Mouse (Mus musculus) layer of hippocampus, adult 8-10 months (tissue): Measurements from ENCODE around the gene Col6a4. TPM values are rescaled to one million over a fixed set of nuclear protein-coding genes. Genes with fewer than 3 reads are reported as not detected.

Source experiments
- DNase-seq, 2 experiments: peaks; one replicate each; pipeline ENCODE4 v3.0.0; 2022; ENCODE audit warnings: low spot score in 2 of 2
- total RNA-seq, 4 experiments: library from RNA; stranded (reverse); gene quantifications; 2 replicates each; pipeline ENCODE4 v1.2.4; 2022

Gene Col6a4
- total RNA-seq: 1 to 10 TPM in 3 of 4 experiments, under 1 TPM in 1; 0.68 to 3.9 (median 2.3) TPM

DNA sequence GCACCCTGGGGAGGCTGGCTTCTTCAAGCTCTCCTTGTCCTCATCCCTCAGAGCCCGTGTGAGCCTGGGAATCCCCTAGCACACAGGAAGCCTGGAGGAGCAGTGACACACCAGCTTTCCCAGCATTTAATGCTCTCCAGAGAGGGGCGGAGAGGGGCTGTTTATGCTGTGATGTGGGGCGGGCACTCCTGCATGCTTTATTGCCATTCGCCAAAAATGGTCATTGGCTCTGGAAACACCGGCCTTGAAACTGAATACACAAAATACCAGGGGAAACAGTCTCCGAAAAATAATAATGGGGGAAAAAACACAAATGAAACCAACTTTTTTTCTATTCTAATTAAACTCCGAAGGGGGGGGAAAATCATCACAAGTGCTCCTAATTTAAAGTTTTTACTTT, at the start of gene Col6a4:
Col6a4 (minus strand) TSS at position 101 of the 400 bp plus-strand sequence.
- DNase-seq: no peak

DNA sequence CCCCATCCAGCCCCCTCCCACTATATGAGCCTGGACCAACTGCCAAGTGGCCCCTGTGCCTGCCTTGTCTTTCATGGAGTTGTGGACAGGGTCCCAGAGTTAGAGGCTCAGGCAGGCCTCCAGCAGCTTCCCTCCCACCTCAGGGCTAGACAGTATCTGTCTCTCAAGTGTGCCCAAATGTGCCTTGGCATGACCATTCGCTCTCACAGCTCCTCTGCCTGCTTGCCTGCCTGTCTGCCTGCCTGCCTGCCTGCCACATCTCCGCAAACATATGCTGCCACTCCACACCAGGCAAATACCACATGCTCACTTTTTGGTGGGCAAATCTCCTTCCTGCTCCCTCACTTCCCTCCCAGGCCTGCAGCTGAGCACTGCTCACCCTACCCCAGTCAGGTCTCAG, 49.0 kb upstream of the Col6a4 start:
- no peak for DNase-seq

DNA sequence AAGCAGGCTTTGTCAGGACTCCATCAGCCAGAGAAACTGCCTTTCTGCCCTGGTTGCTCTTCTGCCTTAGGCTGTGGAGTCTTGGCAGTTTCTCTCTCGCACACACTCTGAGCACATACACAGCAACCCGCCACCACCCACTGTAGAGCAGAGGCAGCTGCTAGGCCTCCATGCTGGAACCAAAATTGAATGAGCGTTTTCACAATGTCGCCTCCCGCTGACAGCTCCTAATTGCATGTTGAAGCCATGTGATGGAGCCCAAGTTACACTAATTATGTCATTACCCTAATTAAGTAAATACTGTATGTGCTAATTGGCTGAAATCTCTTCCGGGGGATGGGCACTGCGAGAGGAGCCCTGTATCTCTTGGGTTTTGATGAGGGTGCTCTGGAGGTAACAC, 47.6 kb upstream of the Col6a4 start:
- DNase-seq: no peak

DNA sequence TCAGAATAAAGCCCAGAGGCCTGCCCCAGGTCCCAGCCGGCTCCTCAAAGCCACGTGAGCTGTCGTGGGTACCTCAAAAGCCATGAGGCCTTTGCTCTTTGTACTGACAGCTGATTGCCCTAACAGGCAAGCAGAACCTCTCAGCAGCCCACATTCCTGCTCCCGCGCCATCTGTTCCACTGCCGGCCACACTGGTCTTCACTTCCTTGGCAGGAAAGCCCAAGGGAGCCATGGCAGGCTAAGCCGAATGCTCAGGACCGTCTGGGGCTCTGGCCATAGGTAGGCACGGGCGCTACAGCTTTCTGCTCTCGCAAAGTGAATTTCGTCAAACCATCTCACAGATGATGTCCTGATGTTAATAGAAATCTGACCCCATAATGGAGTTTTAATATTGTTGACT, 45.4 kb upstream of the Col6a4 start:
- no peak for DNase-seq

DNA sequence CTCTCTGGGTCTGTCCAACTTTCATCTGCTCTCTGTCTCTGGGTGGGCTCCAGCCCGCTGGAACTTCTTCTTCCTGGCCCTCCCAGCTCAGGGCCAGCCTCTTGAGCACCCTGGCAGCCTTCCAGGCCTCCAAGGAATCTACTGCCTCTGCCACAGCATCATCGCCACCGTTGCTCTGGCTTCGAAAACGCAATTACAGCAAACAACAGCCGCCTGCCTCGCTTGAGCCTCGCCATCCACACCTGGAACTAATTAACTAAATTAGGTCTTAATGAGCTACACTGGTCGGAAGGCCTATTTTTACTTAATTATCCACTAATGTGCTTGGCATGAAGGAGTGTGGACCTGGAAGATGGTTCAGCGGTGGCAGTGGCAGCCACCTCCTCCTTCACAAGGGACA, 43.2 kb upstream of the Col6a4 start:
- no peak for DNase-seq

DNA sequence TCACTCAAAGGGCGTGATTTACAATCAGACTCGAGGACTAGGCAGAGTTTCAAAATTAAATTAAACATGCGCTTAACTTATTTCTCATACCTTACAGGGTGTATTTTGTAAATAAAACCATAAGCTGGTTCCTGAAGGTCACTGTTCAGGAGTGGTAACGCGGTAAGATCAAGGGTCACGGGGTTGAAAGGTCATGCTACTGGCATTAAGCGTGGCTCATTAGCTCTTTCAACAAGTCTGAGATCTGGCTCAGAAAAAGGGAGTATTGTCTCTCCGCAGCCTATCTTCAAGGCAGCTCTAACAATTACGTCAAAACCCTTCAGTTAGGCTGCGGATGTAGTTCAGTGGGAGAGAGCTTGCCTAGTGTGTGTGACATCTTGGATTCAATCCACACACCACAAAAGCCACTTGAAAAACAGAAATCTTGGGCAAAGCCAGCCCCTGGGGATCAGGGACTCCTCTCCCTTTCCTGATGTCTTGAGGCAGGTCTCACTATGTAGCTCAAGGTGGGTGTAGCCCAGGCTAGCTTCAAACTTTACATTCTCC, 41.2 kb upstream of the Col6a4 start:
- no peak for DNase-seq

DNA sequence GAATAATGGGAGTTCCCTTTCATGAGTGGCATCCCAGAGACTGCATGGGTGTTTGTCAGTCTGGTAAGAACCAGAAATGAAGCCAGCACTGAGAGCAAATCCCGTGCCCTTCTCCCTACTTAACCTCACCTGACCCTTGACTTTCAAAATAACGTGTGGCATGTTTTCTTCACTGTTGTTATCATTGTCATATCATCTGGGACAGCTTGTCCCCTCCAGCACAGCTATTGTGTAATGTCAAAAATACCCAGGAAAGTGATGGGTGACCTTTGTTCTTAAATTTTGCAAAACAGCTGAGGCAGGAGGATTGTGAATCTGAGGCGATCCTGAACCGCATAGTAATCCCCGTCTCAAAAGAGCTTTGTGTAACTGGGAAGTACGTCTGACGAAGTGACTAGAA, 33.7 kb upstream of the Col6a4 start:
- no peak for DNase-seq

DNA sequence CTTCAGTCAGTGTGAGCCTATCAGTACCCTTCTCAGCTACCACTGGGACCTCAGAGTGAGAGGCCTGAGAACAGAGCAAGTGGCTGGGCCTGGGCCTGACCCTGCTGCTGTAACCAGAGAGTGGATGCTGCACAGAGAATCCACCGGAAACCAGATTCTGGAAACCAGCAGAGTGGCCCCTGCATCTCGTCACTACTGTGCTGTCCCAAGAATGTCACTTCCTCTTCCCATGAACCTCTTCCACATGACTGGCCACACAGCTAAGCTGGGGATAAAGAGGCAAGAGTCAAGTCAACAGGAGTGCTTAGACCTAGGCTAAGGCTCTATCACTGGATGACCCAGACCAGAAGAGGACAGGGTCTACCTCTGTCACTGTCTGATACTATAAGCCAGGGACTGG, 32.5 kb upstream of the Col6a4 start:
- no peak for DNase-seq

DNA sequence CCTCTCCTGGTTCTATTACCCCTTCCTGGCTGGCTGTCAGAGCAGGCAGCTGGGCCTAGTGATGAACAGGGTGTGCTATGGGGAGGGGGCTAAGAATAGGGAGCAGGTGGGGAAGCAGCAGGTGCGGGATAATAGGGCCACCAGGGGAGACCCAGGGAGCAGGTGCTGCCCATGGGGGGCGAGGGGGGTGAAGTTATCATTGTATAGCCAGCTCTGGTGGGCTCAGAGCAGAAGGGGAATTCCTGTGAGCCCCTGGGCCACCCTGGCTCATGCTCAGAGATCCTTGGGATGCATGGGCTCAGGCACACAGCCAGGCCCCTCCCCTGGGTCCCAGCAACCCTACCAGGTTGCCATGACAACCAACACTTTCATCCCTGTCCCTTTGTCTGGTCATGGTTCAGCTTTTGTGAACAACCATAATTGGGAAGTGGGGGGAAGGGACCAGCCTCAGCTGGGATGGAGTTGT, 30.2 kb upstream of the Col6a4 start:
- DNase-seq: peak in 1 of 2 experiments; percentile 23

DNA sequence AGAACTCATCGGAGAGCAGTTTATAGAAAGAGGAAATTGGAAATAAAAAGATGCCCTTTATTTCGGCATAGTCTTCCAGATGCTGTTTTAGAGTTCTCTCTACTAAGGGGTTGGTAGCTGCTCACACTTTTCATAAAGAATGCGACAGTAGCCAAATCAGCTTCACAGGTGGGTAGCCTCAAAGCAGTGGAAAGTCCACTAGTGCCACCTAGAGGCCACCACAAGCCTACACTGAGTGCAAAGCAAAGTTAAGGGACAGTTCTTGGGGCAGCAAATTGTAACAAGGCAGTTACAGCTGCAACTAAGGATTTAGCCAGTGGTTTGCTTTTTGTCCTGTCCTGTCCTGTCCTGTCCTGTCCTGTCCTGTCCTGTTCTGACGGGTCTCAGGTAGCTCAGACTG, 27.0 kb upstream of the Col6a4 start:
- DNase-seq: peak in 1 of 2 experiments; percentile 29

DNA sequence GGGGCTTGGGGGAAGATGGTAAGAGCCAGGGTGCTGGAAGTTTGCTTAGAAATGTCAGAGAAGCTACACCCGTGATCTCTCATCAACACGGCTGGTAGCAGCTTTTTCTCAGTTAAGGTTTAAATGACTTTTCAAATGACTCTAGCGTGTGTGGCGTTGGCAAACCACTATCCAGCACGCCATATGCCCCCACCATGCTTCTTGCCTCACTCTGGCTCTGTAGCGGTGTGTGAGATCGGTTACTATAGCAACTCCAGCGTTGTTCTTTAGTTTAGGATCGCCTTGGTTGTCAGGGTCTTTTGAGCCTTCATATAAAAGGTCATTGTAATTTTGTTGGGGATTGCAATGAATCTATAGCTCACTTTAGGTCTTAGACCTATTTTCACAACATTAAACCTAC, 22.5 kb upstream of the Col6a4 start:
- no peak for DNase-seq

DNA sequence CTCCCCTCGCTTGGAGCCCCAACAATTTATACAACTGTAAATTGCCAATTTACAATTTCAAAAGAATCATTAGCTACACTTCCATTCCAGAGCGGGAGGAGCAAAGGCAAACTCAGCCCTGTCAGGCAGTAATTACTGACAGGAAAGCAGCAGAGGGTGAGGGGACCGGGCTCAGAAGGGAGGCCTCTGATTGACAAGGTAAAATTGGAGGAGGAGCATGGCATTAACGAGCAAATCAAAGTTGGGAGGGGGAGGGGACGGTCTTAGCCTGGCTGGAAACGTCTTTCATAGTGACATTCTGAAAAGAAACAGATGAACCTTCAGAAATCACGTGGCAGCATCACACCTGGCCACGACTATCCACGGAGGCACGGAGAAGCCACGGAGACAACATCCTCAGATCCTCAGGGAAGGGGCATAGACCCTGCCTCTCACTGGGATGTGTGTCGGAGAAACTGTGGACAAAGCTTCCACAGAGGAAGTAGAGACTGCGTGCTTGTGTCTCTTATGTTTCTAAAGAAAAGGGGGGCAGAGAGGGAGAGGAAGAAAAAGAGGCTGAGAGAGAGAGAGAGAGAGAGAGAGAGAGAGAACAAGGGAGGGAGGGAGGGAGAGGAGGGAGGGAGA, 19.3 kb upstream of the Col6a4 start:
- DNase-seq: no peak

DNA sequence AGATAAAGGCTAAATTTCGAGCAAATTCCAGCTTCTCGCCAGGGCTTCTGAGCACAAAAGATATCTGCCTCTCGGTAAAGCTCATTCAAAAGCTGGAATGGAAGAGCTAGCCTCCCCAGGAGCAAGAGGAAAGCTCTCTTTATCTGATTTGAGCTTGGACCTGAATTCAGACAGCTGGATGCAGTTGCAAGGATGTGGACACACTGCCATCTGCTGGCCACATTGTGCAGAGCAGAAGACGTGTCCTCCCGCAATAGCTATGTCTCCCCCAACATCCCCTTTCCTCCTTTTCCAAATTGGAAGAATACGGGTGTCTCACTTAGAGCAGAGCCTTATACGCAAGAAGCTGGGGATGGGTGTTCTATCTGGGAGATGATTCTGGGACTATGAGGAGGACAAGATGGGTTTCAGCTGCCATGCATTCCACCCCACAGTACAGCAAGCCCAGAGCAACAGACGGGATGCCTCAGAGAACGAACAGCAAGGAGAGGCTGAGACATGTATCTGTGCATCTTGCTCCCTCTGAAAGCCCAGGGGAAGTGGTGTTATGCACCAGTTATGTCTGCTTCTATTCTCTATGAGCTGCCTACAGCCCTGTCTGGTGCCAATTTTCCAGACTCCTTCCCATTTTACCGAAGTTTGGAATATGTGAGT, 16.3 kb upstream of the Col6a4 start:
- DNase-seq: peak; percentile 47 to 80

DNA sequence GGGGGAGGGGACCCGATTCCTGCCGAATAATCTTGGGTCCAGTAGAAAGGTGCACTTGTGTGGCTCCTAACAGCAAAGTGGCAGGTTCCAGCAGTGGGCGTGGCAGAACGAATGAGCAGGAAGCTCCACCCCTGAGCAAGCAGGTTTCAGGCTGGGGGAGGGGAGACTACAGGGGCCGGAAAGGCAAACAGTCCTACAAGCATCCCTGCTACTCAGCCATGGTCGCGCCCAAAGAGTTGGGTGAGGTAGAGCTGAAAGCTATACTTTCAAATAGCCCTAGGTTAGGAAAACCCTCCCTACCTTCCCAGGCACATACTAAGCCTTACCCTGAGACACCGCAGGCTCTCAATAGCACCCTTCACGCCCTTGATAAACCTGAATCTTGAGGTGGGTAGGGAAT, 9.7 kb upstream of the Col6a4 start:
- no peak for DNase-seq

DNA sequence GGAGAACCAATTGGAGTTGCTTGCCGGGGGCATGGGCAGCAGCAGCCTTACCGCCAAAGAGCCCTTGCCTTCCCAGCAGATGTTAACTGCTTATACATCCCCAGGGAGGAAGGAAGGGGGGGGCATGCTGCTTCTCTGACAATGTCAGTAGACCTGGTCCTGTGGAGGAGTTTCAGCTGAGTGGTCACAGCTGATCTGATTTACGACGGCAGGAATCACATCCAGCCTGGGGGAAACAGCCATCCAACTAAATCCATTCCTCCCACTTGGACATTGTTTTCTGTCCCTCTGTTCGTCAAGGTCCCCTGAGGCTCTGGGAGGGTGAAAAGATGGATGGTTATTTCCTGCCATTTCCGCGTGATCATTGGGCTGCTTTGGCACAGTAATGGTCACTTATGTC, 7.8 kb upstream of the Col6a4 start:
- DNase-seq: no peak

DNA sequence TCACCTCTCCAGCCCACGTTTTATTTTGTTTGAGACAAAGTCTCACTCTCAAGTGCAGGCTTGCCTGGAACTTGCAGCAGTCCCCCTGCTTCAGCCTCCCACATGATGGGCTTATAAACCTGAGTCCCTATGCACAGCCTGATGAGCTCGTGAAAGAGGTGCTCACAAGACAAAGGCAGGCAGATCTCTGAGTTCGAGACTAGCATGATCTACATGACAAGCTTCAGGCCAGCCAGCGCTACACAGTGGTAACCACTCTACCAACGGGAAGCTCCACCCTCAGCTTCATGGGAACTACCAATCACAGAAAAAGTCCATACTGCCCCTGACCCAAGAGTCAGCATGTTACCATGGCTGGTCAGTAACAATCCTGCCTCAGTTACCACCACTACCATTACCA, 4.6 kb upstream of the Col6a4 start:
- DNase-seq: no peak

DNA sequence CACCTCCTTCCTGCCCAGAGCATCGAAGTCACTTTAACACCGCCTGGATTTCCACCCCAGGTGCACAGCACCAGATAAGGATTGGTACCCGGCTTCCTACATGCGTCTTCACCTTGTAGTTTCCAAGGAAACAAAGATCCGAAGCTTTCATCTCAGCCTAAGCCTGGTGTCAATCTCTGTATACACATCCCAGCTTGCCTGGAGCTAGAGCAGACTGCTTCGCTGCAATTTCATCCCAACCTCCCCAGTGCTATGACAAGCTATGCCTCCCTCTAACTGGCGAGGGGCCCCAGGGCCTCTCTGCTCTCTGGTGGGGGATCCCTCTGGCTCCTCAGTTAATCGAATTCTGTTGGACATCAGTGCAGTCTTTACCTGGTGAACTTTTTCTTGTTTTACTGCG, 3.7 kb upstream of the Col6a4 start:
- DNase-seq: no peak

DNA sequence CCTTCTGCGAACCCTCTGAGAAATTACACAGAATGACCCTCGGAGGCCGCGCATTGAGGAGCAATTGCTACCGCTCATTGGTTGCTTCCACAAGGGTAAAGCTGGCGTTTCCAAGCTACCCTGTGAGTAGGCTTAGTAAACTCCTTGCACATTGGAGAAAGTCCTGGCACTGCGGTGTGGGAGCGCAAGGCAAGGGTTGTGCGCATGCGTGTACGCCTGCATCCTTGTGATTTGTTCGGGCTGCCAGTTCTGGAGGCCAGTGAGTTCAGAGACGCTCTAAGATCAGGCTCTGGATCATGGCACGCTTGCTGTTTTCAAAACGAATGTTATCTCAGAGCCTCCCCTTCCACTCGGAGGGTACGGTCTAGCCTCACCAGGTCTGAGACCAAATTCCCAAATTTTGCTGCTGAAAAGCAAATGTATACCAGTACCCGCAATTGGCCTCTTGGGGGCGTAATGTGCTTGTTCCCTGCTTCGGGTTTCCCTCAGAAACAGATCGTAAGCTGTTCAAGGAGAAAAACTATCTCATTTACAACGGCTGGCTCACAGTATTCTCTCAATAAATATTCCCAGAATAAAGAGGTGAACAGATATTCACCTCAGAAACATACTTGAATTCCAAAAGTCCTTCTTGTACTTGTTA, 2.9 kb upstream of the Col6a4 start:
- no peak for DNase-seq

DNA sequence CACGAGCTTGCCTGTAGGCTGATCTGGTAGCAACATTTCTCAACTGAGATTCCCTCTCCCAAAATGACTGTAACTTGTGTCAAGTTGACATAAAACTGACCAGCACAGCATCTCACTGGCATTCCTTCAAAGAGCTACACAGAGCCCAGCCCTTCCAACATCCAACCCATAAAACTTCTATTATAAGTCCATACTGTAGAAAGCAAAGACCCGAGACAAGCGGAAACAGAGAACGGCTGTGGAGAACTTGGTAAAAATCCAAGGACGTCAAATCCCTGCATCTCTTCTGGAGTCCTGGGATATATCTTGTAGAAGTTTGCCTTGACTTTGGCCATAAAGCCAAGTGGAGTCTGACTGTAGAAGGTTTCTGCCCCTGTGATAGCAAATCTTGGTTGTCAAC, 15.1 kb downstream of the Col6a4 start:
- DNase-seq: no peak

DNA sequence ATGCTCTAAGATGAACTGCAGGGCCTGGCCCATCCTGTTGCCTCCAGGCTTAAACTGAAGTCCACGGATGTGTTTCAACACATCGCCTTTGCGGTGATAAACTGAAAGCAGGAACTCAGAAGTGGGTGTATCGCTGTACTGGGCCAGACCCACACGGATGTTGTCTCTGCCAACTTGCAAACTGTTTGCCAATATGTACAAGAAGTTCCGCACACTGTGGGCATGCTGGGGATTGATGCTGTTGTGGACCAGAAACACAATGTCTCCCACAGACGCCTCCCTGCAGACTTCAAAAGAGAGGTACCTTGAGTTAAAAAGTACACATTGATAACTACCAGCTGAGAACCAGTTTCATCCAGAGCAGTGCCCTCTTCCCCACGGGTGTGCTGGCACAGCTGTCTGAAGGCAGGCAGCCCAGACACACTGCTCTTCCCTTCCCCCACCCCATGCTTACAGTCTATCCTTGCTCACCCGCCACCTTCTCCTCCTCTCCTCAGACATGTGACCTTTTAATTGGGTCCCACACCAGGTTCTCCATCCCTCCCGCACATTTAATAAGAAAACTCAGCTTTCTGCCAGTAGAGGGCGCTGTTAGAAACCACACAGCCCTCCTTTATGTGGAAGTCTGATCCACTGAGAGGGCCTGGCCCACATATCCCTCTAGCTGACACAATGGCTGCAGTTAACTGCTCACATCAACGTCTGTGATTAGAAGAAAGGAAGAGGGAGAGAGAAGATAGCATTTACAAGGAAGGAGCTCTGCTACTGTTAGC, 16.1 kb downstream of the Col6a4 start:
- peak; percentile 22 to 63 for DNase-seq

DNA sequence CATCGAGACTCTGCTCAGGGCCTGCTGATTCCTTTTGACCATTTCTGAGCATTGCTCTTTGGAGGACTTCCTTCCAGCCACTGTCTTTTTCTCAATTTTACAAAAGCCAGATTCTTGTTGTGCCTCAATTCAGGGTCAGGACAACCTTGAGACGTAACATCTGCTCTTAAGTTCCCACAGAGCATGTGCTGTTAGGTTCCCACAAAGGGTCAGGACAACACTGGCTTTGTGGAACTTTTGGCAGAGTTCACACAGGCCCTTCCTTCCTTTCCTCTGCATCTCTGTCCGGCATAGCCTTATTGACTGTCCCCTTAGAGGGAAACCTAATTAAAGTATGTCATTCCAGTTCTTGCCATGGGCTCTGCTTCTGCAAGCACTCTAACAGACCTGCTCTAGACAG, 18.6 kb downstream of the Col6a4 start:
- DNase-seq: no peak

DNA sequence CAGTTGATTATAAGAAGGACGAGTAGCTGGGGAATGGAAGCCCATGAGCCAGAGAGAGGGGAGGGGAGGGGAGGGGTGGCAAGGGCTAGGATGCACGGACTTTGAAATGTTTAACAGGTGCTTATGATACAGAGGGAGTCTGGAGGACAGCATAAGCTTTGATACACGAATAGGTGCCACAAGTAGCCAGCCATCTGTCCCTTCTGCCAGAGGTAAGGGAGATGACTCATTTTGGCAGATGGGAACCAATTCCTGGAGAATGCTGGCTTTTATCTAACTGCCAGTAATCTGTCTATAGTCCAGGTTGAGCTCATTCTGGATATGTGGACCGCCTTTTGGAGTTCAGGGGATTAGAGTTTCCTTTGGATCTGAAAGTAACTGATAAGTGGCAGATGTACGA, 20.3 kb downstream of the Col6a4 start:
- peak; percentile 35 to 59 for DNase-seq
